Mouse (Mus musculus): Measurements from ENCODE around the gene Limch1.

DNA sequence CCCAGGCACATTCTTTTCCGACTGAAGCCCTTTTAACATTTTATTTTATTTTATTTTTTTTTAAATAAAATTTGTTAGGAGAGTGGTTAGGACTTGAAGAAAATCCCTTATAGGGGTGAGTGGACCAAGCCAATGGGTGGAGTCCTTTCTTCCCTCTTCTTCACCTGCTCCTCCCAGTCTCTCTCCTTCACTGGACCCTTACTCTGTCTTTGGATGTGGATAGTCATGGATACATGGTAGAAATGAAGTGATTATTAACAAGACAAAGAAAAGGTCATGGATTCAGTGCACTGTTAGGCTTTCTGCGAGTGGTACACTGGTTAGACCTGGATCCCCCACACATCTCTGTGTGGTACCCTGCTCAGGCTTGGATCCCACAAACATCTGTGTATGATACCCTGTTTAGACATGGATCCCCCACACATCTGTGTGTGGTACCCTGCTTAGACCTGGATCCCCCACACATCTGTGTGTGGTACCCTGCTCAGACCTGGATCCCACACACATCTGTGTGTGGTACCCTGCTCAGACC, 12.1 kb downstream of the Limch1 start:
- no peak for TF ChIP-seq GATA1 (IDR thresholded peaks at IDR 0.05; ENCODE audit: borderline replicate concordance, low read length)
- TF ChIP-seq FLI1 (IDR thresholded peaks at IDR 0.05; ENCODE audit: low read length), result no peak
